Mouse (Mus musculus): Measurements from ENCODE around the gene Pan3.
"Not testable (repeated sequence)": the region's sequence is repeated elsewhere in the genome, so short reads cannot be mapped to it uniquely, and the experiment has no call there.

Gene Pan3

GRCm38 (mm10) chr5:147492511-147492910 lies 62.5 kb downstream of the Pan3 start:
- DNase-seq, result no peak

GRCm38 (mm10) chr5:147493205-147493604 lies 63.2 kb downstream of the Pan3 start:
- DNase-seq, result no peak

GRCm38 (mm10) chr5:147493685-147494084 lies 63.7 kb downstream of the Pan3 start:
- DNase-seq, result no peak

GRCm38 (mm10) chr5:147494388-147494787 lies 64.4 kb downstream of the Pan3 start:
- no peak for DNase-seq

- no peak for DNase-seq
These were observed 64.9 kb downstream of the Pan3 start for GRCm38 (mm10) chr5:147494791-147495376.

GRCm38 (mm10) chr5:147495961-147496360 lies 66.0 kb downstream of the Pan3 start:
- DNase-seq, result no peak

GRCm38 (mm10) chr5:147496921-147497320 lies 67.0 kb downstream of the Pan3 start:
- DNase-seq, result peak; percentile 32

- DNase-seq, result no peak
These were observed 67.8 kb downstream of the Pan3 start for GRCm38 (mm10) chr5:147497714-147498113.

GRCm38 (mm10) chr5:147501456-147501998 lies 71.6 kb downstream of the Pan3 start:
- DNase-seq, result no peak

- DNase-seq, result no peak
These were observed 73.0 kb downstream of the Pan3 start for GRCm38 (mm10) chr5:147502921-147503320.

GRCm38 (mm10) chr5:147511350-147511749 lies 81.4 kb downstream of the Pan3 start:
- DNase-seq, result no peak

GRCm38 (mm10) chr5:147527006-147527405 lies 97.0 kb downstream of the Pan3 start:
- no peak for DNase-seq

- DNase-seq, result no peak
These were observed 97.8 kb downstream of the Pan3 start for GRCm38 (mm10) chr5:147527788-147528187.

GRCm38 (mm10) chr5:147532031-147532430 lies 102.1 kb downstream of the Pan3 start:
- DNase-seq, result no peak

GRCm38 (mm10) chr5:147539409-147539808 lies 109.4 kb downstream of the Pan3 start:
- no peak for DNase-seq

- DNase-seq, result no peak
These were observed 109.9 kb downstream of the Pan3 start for GRCm38 (mm10) chr5:147539815-147540214.

GRCm38 (mm10) chr5:147542291-147542690 lies 112.3 kb downstream of the Pan3 start:
- DNase-seq, result no peak

GRCm38 (mm10) chr5:147545731-147546241 lies 115.8 kb downstream of the Pan3 start:
- peak; percentile 40 for DNase-seq

GRCm38 (mm10) chr5:147549016-147549755 lies 119.2 kb downstream of the Pan3 start:
- DNase-seq, result peak; percentile 44

GRCm38 (mm10) chr5:147551879-147552627 lies 122.1 kb downstream of the Pan3 start:
- peak; percentile 36 for DNase-seq

- not testable (repeated sequence) for DNase-seq
These were observed 127.7 kb downstream of the Pan3 start for GRCm38 (mm10) chr5:147557641-147558040.

GRCm38 (mm10) chr5:147563511-147564139 lies 133.7 kb downstream of the Pan3 start:
- peak; percentile 56 for DNase-seq

- DNase-seq, result peak; percentile 36
These were observed 134.2 kb downstream of the Pan3 start for GRCm38 (mm10) chr5:147564140-147564590.
